Comparison of ENCODE assay signal across 8 mouse cellular contexts in the genomic region with DNA sequence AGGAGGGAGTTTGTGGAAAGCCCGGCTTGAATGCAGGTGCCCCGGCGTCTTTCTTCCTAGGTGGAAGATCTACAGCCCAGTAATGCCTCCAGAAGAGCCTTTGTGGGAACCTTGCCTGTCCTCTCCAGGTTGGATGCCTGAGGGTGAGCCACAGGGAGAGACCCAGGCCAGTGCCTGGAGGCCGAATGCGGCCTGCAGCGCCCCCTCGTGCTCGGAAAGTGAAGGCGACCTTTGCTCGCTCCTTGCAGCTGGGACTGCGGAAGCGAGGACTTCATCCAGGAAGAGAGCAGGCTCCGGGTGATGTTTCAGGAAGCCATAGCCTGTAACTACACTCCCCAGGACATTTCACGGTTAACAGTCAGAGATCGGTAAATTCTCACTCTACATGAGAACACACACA. TPM values are rescaled to one million over a fixed set of nuclear protein-coding genes. Genes with fewer than 3 reads are reported as not detected.
A peak's percentile ranks its signal among the peaks of the same experiment; 100 is the strongest.
DNase-seq lines count a peak whose midpoint lies in the region; ATAC-seq and TF ChIP-seq lines count a peak whose summit lies in the region.

No protein-coding gene starts in this region.

- peak; percentile 47 for ATAC-seq in CD4-positive, CD25-positive, alpha-beta regulatory T cell, adult 4 months
- peak; percentile 84 for ATAC-seq in common myeloid progenitor, adult 5-6 weeks (replicated peaks; ENCODE audit: low read depth, poor library complexity, severe bottlenecking)

- H3K4me3 ChIP-seq in layer of hippocampus, adult 2 months, result no peak overlapping the region

- DNase-seq in cerebellum, postnatal 10 days, result peak; percentile 74 to 75
- DNase-seq in cerebellum, adult 11-12 months, result no peak
- DNase-seq in gastrocnemius, postnatal 4 days (ENCODE audit: low spot score in 2 of 2), result peak; percentile 26 to 49
- DNase-seq in layer of hippocampus, adult 2 months (ENCODE audit: low spot score in 2 of 2), result peak; percentile 13 to 61
- DNase-seq in lung, postnatal 4 days, result peak; percentile 40 to 55
- DNase-seq in spleen, postnatal 10 days (ENCODE audit: low spot score in 2 of 2), result peak; percentile 9 to 65

- no peak overlapping the region for H3K27ac ChIP-seq in layer of hippocampus, adult 2 months

- peak; percentile 76 for TF ChIP-seq CTCF in layer of hippocampus, adult 2 months (conservative IDR thresholded peaks at IDR 0.05)

RNA-seq across cellular contexts. Expression of a gene that starts 35.9 kb away (rescaled TPM):
- under 1 TPM in 1 of 2 experiments, not detected in 1; 0.85 TPM for polyA plus RNA-seq in CD4-positive, CD25-positive, alpha-beta regulatory T cell, adult 4 months (2017; shearing (Covaris generic))
- total RNA-seq in common myeloid progenitor, adult 5-6 weeks (2017), result 0.87 TPM in 1 of 2 replicates, not detected in the other
- total RNA-seq in gastrocnemius, postnatal 4 days (2021), result 1 to 10 TPM in 1 of 2 experiments, under 1 TPM in 1; 0.29 to 2.8 TPM
- total RNA-seq in layer of hippocampus, adult 2 months (2021), result not detected
